Mouse (Mus musculus) E14TG2a.4 (cell line): Measurements from ENCODE around the gene Srsf3.

Source experiments
- CTCF ChIP-seq: conservative IDR thresholded peaks from 2 replicates; pipeline ENCODE4 v1.5.1; 2014; ENCODE audit warnings: low read length
- NANOG ChIP-seq: IDR thresholded peaks from 2 replicates; pipeline ENCODE4 v1.6.1; 2014; ENCODE audit warnings: borderline replicate concordance, low read length, mixed read lengths

DNA sequence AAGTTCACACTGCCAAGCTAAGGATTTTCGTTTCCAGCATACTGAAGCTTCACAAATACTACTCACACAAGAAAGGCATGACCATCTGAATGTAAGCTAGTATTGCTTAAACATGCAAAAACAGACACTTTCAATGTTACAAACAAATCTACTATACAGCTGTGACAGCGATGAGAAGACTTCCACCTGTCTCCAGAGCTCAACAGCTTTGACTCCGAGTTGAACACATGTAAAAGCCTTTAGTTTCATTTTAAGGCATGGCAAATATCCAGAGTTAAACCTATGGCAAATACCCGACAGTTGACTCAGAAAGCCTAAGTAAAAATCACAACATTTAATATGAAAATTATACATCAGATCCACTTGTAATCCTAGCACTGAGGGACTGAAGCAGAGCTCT, 44.1 kb upstream of the Srsf3 start:
- TF ChIP-seq CTCF (no peak), NANOG (no peak)
